Mouse (Mus musculus) midbrain, embryonic 11.5 days (tissue): ENCODE results near the gene Ccl1. TPM values are rescaled to one million over a fixed set of nuclear protein-coding genes. Genes with fewer than 3 reads are reported as not detected.

ENCODE experiments used
- ATAC-seq: fragments of 200-750 bp; cut with Nextera tagmentation; 2 replicates; pipeline ENCODE4 v1.8.0; 2017; ENCODE audit warnings: moderate TSS enrichment, moderate library complexity; ENCODE audit not compliant: low FRiP score
- DNase-seq: peaks from one replicate; pipeline ENCODE4 v3.0.0; 2015; ENCODE audit warnings: low spot score; ENCODE audit errors: missing footprints
- H3K27ac ChIP-seq: fragments of 300-500 bp; sonication (generic); 2 replicates; pipeline ENCODE4 v1.5.1; 2014; ENCODE audit warnings: low read depth, low read length
- H3K27me3 ChIP-seq: fragments of 300-500 bp; sonication (generic); 2 replicates; pipeline ENCODE4 v1.6.1; 2014; ENCODE audit warnings: mild to moderate bottlenecking, low read length, moderate library complexity, mixed read lengths; ENCODE audit not compliant: control insufficient read depth, insufficient read depth
- H3K36me3 ChIP-seq: fragments of 300-500 bp; sonication (generic); 2 replicates; pipeline ENCODE4 v1.6.1; 2014; ENCODE audit warnings: mild to moderate bottlenecking, low read length, moderate library complexity, mixed read lengths; ENCODE audit not compliant: control insufficient read depth, insufficient read depth
- H3K4me1 ChIP-seq: fragments of 300-500 bp; sonication (generic); 2 replicates; pipeline ENCODE4 v1.6.1; 2014; ENCODE audit warnings: low read length; ENCODE audit not compliant: control insufficient read depth, insufficient read depth
- H3K4me2 ChIP-seq: fragments of 300-500 bp; sonication (generic); 2 replicates; pipeline ENCODE4 v1.6.1; 2014; ENCODE audit warnings: mild to moderate bottlenecking, moderate library complexity
- H3K4me3 ChIP-seq: fragments of 300-500 bp; sonication (generic); 2 replicates; pipeline ENCODE4 v1.5.1; 2014; ENCODE audit warnings: low read depth, low read length
- H3K9ac ChIP-seq: fragments of 300-500 bp; sonication (generic); 2 replicates; pipeline ENCODE4 v1.6.1; 2014; ENCODE audit warnings: low read length
- H3K9me3 ChIP-seq: fragments of 300-500 bp; sonication (generic); 2 replicates; pipeline ENCODE4 v1.6.1; 2016; ENCODE audit warnings: low read length; ENCODE audit not compliant: control insufficient read depth
- WGBS: fragments of 180-500 bp; shearing (Covaris S2); extraction: QIAGEN DNeasy Blood & Tissue Kit; methylation state at CpG from one replicate; pipeline ENCODE4 v1.1.7; 2014; 5-methylcytosine and 5-hydroxymethylcytosine counted together
- polyA plus RNA-seq: library from polyadenylated mRNA; unstranded; fragments of >200 nt; fragmentation: Nextera tagmentation; extraction: Ambion mirVana; gene quantifications from 2 replicates; pipeline ENCODE4 v1.2.1, GENCODE M21; 2014

The Ccl1 gene
- polyA plus RNA-seq, 1 experiment from 2014 or later: 0.29 TPM

DNA sequence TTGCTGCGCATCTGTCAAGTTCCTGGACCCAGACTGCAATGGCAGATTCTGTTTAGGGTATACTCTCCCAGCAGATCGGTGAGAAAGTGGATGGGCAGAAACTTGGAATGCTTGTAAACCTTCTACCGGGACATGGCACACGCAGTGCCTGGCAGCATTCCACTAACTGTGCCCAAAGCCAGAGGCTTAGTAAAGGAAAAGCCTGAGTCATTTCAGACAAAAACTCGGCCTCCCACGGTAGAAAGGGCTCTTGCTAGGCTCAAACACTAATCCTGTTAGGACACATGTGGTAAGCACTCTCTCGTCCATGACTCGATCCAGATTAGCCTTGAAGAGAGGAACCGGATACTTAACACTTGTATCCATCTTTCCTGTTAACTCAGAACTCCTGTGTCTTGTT, 111.7 kb downstream of the Ccl1 start:
- Histone ChIP-seq H3K27me3 (no peaks in the 10 kb centered on the region), H3K4me3 (no peak overlapping the region), H3K27ac (no peak overlapping the region), H3K9ac (no peak overlapping the region), H3K4me2 (no peak overlapping the region), H3K36me3 (no peaks in the 10 kb centered on the region), H3K9me3 (no peaks in the 10 kb centered on the region), H3K4me1 (no peaks in the 10 kb centered on the region)
- WGBS: 61% methylated on average over 9 of the region's 9 CpGs
- ATAC-seq (no peak), DNase-seq (no peak)

DNA sequence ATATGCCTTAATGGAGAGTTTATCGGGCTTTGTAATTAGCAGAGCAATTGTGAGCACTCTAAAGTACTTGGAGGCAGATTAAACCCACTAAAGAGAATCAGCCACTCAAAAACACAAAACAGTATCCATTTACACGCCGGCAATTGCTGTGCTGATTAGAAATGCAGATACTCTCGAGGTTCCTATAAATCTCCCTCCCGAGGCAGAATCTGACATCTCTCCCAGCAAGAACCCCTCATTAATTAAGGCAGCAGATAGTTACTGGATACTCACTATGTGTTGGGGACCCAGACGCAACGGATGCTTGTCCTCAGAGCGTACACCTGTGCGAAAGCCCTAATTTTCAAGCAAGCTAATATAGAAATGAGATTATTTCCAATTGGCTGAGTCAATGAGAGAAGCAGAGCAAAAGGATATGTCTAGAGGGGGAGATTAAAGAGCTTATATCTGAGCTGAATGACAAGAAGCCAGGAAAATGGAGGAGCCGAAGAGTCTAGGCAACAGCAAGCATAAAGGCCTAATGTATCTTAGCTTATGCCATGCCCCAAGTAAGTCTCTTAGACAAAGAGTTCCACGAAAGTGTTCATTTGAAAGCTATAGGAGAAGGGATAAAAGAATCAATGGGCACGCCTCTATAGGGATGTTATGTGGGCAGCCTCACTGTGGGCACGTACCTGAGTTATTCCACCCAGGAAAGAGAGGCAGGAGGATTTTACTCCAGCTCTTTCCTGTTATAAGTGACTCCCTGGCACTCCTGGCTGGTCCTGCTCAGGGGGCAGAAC, 115.5 kb downstream of the Ccl1 start:
- Histone ChIP-seq H3K4me1 (no peaks in the 10 kb centered on the region), H3K36me3 (no peaks in the 10 kb centered on the region), H3K27me3 (no peaks in the 10 kb centered on the region), H3K9ac (no peak overlapping the region), H3K4me2 (no peak overlapping the region), H3K4me3 (no peak overlapping the region), H3K9me3 (no peaks in the 10 kb centered on the region), H3K27ac (no peak overlapping the region)
- ATAC-seq (no peak), DNase-seq (no peak)
- 75% methylated on average over 13 of the region's 13 CpGs for WGBS

DNA sequence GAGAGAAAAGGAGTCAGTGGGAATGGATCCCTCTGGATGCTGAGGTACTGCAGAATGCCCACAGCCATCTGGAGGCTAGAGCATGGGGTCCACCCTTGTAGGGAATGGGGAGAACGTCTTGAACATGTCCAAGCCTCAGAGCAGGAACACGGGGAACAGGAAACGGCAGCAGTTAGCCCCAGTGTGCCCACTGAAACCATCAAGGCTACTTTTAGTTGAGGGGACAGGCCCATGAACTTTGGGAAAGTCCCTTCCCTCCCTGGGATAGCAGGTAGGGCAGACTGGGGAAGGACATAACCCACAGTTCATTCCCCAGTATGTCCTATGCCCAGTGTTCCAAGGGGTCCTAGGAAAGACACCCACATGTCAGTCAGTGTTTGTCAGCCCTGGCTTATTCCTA, 119.8 kb downstream of the Ccl1 start:
- ATAC-seq (no peak), DNase-seq (no peak)
- no peak overlapping the region for H3K27ac ChIP-seq
- H3K4me1 ChIP-seq: no peaks in the 10 kb centered on the region
- H3K4me2 ChIP-seq: no peak overlapping the region
- no peak overlapping the region for H3K9ac ChIP-seq
- H3K36me3 ChIP-seq: no peaks in the 10 kb centered on the region
- H3K27me3 ChIP-seq: no peaks in the 10 kb centered on the region
- no peak overlapping the region for H3K4me3 ChIP-seq
- H3K9me3 ChIP-seq: no peaks in the 10 kb centered on the region
- WGBS: 84% methylated on average over 3 of the region's 3 CpGs

DNA sequence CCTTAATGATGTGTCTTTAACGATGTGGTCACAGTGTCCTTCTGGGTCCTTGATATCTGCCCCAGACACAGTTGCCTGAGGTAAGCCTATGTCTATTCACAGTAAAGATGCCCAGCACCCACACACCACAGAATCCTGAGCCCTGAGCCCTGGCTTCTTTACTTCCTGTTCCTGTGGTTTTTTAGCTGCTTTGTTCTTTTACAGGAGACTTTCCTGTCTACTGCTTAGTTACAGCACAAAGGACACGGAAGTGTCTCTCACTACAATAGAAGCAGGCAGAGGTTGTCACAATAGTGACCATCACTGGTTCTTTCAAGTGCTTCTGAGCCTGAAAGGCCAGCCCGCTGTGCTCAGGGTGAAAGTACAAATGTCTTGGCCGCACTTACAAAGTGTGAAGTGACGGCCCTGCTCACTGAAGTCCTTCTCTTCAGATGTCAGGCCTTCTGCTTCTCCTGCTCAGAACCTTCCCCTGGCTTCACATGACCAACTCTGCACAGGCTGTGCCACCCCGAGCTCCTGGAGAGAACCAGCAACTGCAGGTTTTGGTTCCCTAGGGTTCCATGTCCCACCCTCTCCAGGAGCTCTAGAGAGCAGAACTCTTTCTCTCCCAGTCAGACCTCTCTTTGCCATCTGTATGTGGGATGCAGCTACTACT, 122.1 kb downstream of the Ccl1 start:
- H3K4me2 ChIP-seq: no peak overlapping the region
- H3K9ac ChIP-seq: no peak overlapping the region
- ATAC-seq (no peak), DNase-seq (no peak)
- H3K9me3 ChIP-seq: no peaks in the 10 kb centered on the region
- H3K27me3 ChIP-seq: no peaks in the 10 kb centered on the region
- H3K4me1 ChIP-seq: no peaks in the 10 kb centered on the region
- H3K36me3 ChIP-seq: no peaks in the 10 kb centered on the region
- 57% methylated on average over 6 of the region's 6 CpGs for WGBS
- H3K4me3 ChIP-seq: no peak overlapping the region
- no peak overlapping the region for H3K27ac ChIP-seq

DNA sequence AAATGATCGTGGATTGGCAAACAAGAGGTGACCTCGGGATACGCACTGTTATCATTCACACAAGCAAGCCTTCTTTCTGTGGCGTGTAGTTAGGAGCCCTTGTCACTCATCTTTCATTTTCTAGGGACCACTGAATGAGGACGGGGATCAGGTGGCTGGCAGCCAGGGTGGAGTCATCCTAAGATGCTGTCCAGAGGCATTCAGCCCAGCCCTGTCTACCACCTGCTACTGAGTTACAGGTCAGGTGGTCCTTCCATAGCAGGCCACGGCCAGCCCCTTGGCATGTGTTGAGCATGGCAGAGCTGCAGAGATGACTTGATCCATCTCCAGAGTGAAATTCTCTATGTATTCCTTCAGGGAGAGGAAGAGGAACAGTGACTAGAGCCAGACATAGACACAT, 123.1 kb downstream of the Ccl1 start:
- Histone ChIP-seq H3K27ac (no peak overlapping the region), H3K9me3 (no peaks in the 10 kb centered on the region), H3K4me1 (no peaks in the 10 kb centered on the region), H3K27me3 (no peaks in the 10 kb centered on the region), H3K4me3 (no peak overlapping the region), H3K36me3 (no peaks in the 10 kb centered on the region), H3K9ac (no peak overlapping the region), H3K4me2 (no peak overlapping the region)
- WGBS: 85% methylated on average over 6 of the region's 6 CpGs
- ATAC-seq: no peak
- no peak for DNase-seq

DNA sequence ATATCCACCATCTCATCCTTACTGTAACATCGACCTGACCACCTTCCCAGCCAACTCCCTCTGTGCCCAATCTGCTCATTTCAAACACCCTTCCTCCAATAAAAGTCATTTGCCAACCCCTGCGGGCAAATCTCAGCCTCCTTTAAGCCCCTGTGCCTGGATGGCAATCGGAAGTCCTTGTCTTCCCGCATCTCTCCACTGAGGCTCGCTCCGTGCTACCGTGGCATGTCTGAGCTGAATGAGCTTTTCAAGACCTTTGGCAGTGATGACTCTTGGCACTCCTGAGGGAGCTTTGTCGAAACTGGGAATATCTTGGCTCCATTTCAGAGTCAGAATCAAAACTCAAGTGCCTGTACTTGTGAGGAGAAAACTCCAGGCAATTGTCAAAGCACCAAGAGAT, 124.2 kb downstream of the Ccl1 start:
- no peaks in the 10 kb centered on the region for H3K4me1 ChIP-seq
- no peaks in the 10 kb centered on the region for H3K27me3 ChIP-seq
- H3K9ac ChIP-seq: no peak overlapping the region
- WGBS: 87% methylated on average over 8 of the region's 8 CpGs
- ATAC-seq: no peak
- no peak overlapping the region for H3K4me2 ChIP-seq
- H3K9me3 ChIP-seq: no peaks in the 10 kb centered on the region
- no peak overlapping the region for H3K4me3 ChIP-seq
- H3K36me3 ChIP-seq: no peaks in the 10 kb centered on the region
- H3K27ac ChIP-seq: no peak overlapping the region
- no peak for DNase-seq

DNA sequence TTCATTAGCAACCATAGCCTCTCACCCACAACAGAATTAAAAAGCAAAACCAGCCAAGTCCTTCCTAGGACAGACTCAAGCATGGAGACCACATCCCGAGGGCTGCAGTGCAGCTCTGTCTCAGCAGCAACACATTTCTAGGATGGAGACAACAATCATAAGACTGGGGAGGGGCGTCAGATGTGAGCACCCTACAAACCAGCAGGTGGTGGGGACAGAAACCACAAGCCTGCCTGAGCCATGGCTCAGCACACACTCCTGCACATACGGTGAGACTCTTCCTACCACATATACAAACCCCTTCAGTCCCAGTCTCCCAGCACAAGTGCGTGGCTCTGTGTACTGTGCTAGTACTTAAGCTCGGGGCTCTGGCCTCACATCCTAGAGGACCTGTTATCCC, 127.3 kb downstream of the Ccl1 start:
- 79% methylated on average over 5 of the region's 5 CpGs for WGBS
- no peak for ATAC-seq
- Histone ChIP-seq H3K36me3 (no peaks in the 10 kb centered on the region), H3K27me3 (no peaks in the 10 kb centered on the region), H3K4me1 (no peaks in the 10 kb centered on the region), H3K27ac (no peak overlapping the region), H3K9me3 (no peaks in the 10 kb centered on the region), H3K9ac (no peak overlapping the region), H3K4me2 (no peak overlapping the region), H3K4me3 (no peak overlapping the region)
- DNase-seq: no peak

DNA sequence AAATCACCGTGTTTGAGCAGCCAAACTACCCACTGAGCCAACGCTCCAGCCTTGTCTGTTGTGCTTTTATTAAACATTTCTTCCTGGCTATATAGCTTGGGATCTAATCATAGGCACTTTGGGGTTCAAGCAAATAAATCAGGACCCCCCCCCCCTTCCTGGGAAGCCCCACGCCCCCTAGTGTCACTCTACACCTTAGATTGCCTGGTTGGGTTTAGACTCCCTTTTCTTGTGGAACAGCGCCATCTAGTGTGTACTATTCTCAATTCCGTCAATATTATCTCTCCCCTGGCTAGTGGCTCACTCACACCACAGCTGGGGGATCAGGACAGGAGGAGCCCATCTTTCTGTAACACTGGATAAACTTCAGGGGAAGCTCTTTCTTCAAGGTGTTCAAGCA, 127.8 kb downstream of the Ccl1 start:
- Histone ChIP-seq H3K4me2 (no peak overlapping the region), H3K27me3 (no peaks in the 10 kb centered on the region), H3K27ac (no peak overlapping the region), H3K4me3 (no peak overlapping the region), H3K9ac (no peak overlapping the region), H3K9me3 (no peaks in the 10 kb centered on the region), H3K36me3 (no peaks in the 10 kb centered on the region), H3K4me1 (no peaks in the 10 kb centered on the region)
- ATAC-seq: 0 out of 2 replicates have a peak, but pooled peaks have one; percentile 55
- 35% methylated on average over 5 of the region's 5 CpGs for WGBS
- DNase-seq: peak; percentile 96

DNA sequence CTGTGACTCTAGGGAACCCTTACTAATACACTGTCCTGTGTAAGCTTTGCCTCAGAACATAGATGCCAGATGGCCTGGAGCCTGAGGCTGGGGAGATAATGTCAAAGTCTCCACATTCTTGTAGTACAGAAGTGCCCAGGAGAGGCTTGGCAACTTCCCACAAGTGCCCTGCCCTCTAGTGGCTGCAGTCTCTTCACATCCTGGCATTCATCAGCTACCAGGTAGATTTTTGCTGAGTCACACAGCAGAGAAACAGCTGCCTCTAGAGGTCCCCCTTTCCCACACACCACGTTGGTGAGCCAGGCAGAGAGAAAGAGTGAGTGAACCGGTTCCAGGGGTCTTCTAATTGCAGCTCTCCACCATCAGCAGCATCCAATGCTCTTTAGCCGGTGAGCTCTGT, 130.7 kb downstream of the Ccl1 start:
- WGBS: 15% methylated on average over 3 of the region's 3 CpGs
- no peaks in the 10 kb centered on the region for H3K36me3 ChIP-seq
- H3K27me3 ChIP-seq: no peaks in the 10 kb centered on the region
- H3K4me3 ChIP-seq: no peak overlapping the region
- H3K4me1 ChIP-seq: no peaks in the 10 kb centered on the region
- H3K27ac ChIP-seq: no peak overlapping the region
- no peak overlapping the region for H3K4me2 ChIP-seq
- no peak overlapping the region for H3K9ac ChIP-seq
- no peak for ATAC-seq
- peak; percentile 84 for DNase-seq
- no peaks in the 10 kb centered on the region for H3K9me3 ChIP-seq
